Mouse (Mus musculus) T-helper 1 cell (primary cell): ENCODE measurements around the gene Eme1.
"Not testable (repeated sequence)": the region's sequence is repeated elsewhere in the genome, so short reads cannot be mapped to it uniquely, and the experiment has no call there.

ENCODE experiments used
- in situ Hi-C: fragments of 300-600 bp; cut with MboI, MseI; formaldehyde crosslinking; loops from one replicate; pipeline ENCODE4 v1.15.1; 2025; ENCODE audit warnings: high pct_unique_total_duplicates

The Eme1 gene

GRCm38 (mm10) chr11:94653663-94654436 lies at the start of gene Eme1, which contains the start of gene Mrpl27:
Eme1 (minus strand) TSS chr11:94653964.
Mrpl27 (plus strand) TSS chr11:94653767.
- in situ Hi-C loops: no loop called here

GRCm38 (mm10) chr11:94702216-94702610 lies 48.4 kb upstream of the Eme1 start:
- in situ Hi-C loops: no loop called here

GRCm38 (mm10) chr11:94701401-94702215 lies 47.8 kb upstream of the Eme1 start:
- in situ Hi-C loops: no loop called here

GRCm38 (mm10) chr11:94699399-94699798 lies 45.6 kb upstream of the Eme1 start:
- in situ Hi-C loops: no loop called here

- in situ Hi-C loops: no loop called here
Observed at GRCm38 (mm10) chr11:94697703-94698464, 44.1 kb upstream of the Eme1 start.

- in situ Hi-C loops: no loop called here
Observed at GRCm38 (mm10) chr11:94697140-94697539, 43.4 kb upstream of the Eme1 start.

- in situ Hi-C loops: no loop called here
Observed at GRCm38 (mm10) chr11:94695508-94695907, 41.7 kb upstream of the Eme1 start.

- in situ Hi-C loops: not testable (repeated sequence)
Observed at GRCm38 (mm10) chr11:94692502-94692901, 38.7 kb upstream of the Eme1 start.

- in situ Hi-C loops: no loop called here
Observed at GRCm38 (mm10) chr11:94687178-94687577, 33.4 kb upstream of the Eme1 start.

GRCm38 (mm10) chr11:94682427-94682826 lies 28.7 kb upstream of the Eme1 start:
- in situ Hi-C loops: no loop called here

- in situ Hi-C loops: no loop called here
Observed at GRCm38 (mm10) chr11:94681640-94682039, 27.9 kb upstream of the Eme1 start.

- in situ Hi-C loops: no loop called here
Observed at GRCm38 (mm10) chr11:94680639-94681038, 26.9 kb upstream of the Eme1 start.

- in situ Hi-C loops: no loop called here
Observed at GRCm38 (mm10) chr11:94677607-94678145, 23.9 kb upstream of the Eme1 start.

- in situ Hi-C loops: no loop called here
Observed at GRCm38 (mm10) chr11:94676754-94677606, 23.2 kb upstream of the Eme1 start, which contains the start of gene Xylt2. Xylt2 (minus strand) TSS chr11:94677515.

GRCm38 (mm10) chr11:94676308-94676707 lies 22.5 kb upstream of the Eme1 start:
- in situ Hi-C loops: no loop called here

- in situ Hi-C loops: no loop called here
Observed at GRCm38 (mm10) chr11:94675446-94675845, 21.7 kb upstream of the Eme1 start.

GRCm38 (mm10) chr11:94674984-94675383 lies 21.2 kb upstream of the Eme1 start:
- in situ Hi-C loops: no loop called here

GRCm38 (mm10) chr11:94665281-94665680 lies 11.5 kb upstream of the Eme1 start:
- in situ Hi-C loops: no loop called here

- in situ Hi-C loops: no loop called here
Observed at GRCm38 (mm10) chr11:94661344-94661743, 7.6 kb upstream of the Eme1 start.

GRCm38 (mm10) chr11:94652973-94653372 lies 791 bp downstream of the Eme1 start:
- in situ Hi-C loops: no loop called here

- in situ Hi-C loops: not testable (repeated sequence)
Observed at GRCm38 (mm10) chr11:94651241-94651640, 2.5 kb downstream of the Eme1 start.
